Mouse (Mus musculus) gastrocnemius, postnatal 25 days (tissue): ENCODE results near the gene Cst8. TPM values are rescaled to one million over a fixed set of nuclear protein-coding genes. Genes with fewer than 3 reads are reported as not detected.

Experiments used
- total RNA-seq, 2 experiments: library from RNA; stranded (reverse); gene quantifications; 1 replicate in 1 of 2; 2 replicates in 1 of 2; pipeline ENCODE4 v1.2.3; 2021

Gene Cst8
- total RNA-seq, 2 experiments from 2014 or later, result not detected

Other genes with a start within 250 kb of the Cst8 start
- gene Nxt1, start 126.2 kb upstream of the Cst8 start, total RNA-seq, result 1 to 10 TPM; 5.3 to 5.6 TPM
- 10 to 100 TPM; 16.4 to 17.9 TPM for gene Gzf1, start 117.8 kb upstream of the Cst8 start, total RNA-seq
- 1 to 10 TPM; 3.8 to 4.0 TPM for gene Napb, start 66.3 kb upstream of the Cst8 start, total RNA-seq
- gene Cstl1, start 48.4 kb upstream of the Cst8 start, total RNA-seq, result not detected
- not detected for gene Cst11, start 27.3 kb upstream of the Cst8 start, total RNA-seq
- not detected for gene 8030411F24Rik, start 16.8 kb upstream of the Cst8 start, total RNA-seq
- gene Cst12, start 9.4 kb upstream of the Cst8 start, total RNA-seq, result not detected
- not detected for gene Cst13, start 21.3 kb downstream of the Cst8 start, total RNA-seq
- not detected for gene Cst9, start 36.4 kb downstream of the Cst8 start, total RNA-seq
- gene 9230104L09Rik, start 66.3 kb downstream of the Cst8 start, total RNA-seq, result 1 to 10 TPM; 1.3 to 1.4 TPM
- gene Cst3, start 76.9 kb downstream of the Cst8 start, total RNA-seq, result 100 to 1,000 TPM; 540 to 563 TPM
- gene Gm1330, start 204.5 kb downstream of the Cst8 start, total RNA-seq, result not detected
- not detected for gene Gm10750, start 218.5 kb downstream of the Cst8 start, total RNA-seq